Mouse (Mus musculus) CH12.LX (cell line): ENCODE measurements at regions not wholly inside any gene's neighbourhood (a gene's known extent, or its start where the extent isn't known, plus 50 kb on each side); places are given as distances from the start of the nearest gene placed in this dataset.

ENCODE experiments used
- CTCF ChIP-seq, 2 experiments: IDR thresholded peaks in 1 of 2; conservative IDR thresholded peaks in 1 of 2; 2 replicates each; pipeline ENCODE4 v1.5.1; 2011 to 2012; ENCODE audit warnings: low read depth in 2 of 2, low read length in 2 of 2, improper control_type of control experiment in 1 of 2, inconsistent platforms in 1 of 2, mild to moderate bottlenecking in 1 of 2, moderate library complexity in 1 of 2
- EP300 ChIP-seq: IDR thresholded peaks from 2 replicates; pipeline ENCODE4 v1.6.1; 2011; ENCODE audit warnings: low read length, improper control_type of control experiment
- KAT2A ChIP-seq: IDR thresholded peaks from 2 replicates; pipeline ENCODE4 v1.6.1; 2012; ENCODE audit warnings: low read length, improper control_type of control experiment, inconsistent platforms; ENCODE audit not compliant: insufficient replicate concordance
- POLR2A ChIP-seq: IDR thresholded peaks from 2 replicates; pipeline ENCODE4 v1.6.1; 2011; ENCODE audit warnings: low read depth, mild to moderate bottlenecking, improper control_type of control experiment, low read length
- RAD21 ChIP-seq: IDR thresholded peaks from 2 replicates; pipeline ENCODE4 v1.6.1; 2011; ENCODE audit warnings: low read depth, mild to moderate bottlenecking, low read length, improper control_type of control experiment, moderate library complexity
- TBP ChIP-seq: conservative IDR thresholded peaks from 2 replicates; pipeline ENCODE4 v1.6.1; 2011; ENCODE audit warnings: low read depth, low read length, improper control_type of control experiment
- UBTF ChIP-seq: IDR thresholded peaks from 2 replicates; pipeline ENCODE4 v1.6.1; 2012; ENCODE audit warnings: low read depth, mild to moderate bottlenecking, inconsistent platforms, low read length, improper control_type of control experiment, moderate library complexity
- USF1 ChIP-seq: IDR thresholded peaks from 2 replicates; pipeline ENCODE4 v1.6.1; 2014; ENCODE audit warnings: low read depth, mild to moderate bottlenecking, inconsistent platforms, low read length, improper control_type of control experiment
- ZMIZ1 ChIP-seq: IDR thresholded peaks from 2 replicates; pipeline ENCODE4 v1.6.1; 2012; ENCODE audit warnings: low read depth, mild to moderate bottlenecking, inconsistent platforms, low read length, improper control_type of control experiment

GRCm38 (mm10) chrX:14352416-14352815, 141.5 kb downstream of the H2al1n start:
- TF ChIP-seq CTCF (conservative IDR thresholded peaks at IDR 0.05 in 1 of 2, IDR thresholded peaks at IDR 0.05 in 1 of 2; ENCODE audit: low read depth in 2 of 2, low read length in 2 of 2) (no peak), POLR2A (no peak), USF1 (no peak), TBP (no peak), UBTF (no peak), EP300 (no peak), RAD21 (no peak), ZMIZ1 (no peak), KAT2A (no peak)
